Mouse (Mus musculus) kidney, adult 9 months (tissue): ENCODE measurements around the gene Mllt11.

Experiments
- DNase-seq: peaks from one replicate; pipeline ENCODE4 v3.0.0; 2022

Mllt11 gene

DNA sequence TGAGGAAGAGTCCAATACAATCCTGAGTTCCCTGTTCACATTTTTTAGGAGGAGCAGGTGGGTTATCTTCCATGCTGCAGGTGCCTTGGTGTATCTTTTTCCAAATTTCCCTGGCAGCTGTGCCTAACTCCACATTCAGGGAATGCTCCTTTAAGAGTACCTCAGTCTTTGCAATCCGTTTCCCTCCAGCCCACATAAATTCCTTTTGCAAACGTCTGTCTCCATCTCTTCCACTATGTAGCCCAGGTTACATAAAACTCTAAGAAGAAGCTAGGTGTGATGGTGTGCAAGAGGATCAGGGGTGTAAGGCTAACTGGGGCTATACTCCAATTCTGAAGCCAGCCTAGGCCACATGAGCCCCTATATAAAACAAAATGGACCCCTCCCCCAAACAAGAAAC is 11.1 kb upstream of the Mllt11 start:
- DNase-seq, result no peak

DNA sequence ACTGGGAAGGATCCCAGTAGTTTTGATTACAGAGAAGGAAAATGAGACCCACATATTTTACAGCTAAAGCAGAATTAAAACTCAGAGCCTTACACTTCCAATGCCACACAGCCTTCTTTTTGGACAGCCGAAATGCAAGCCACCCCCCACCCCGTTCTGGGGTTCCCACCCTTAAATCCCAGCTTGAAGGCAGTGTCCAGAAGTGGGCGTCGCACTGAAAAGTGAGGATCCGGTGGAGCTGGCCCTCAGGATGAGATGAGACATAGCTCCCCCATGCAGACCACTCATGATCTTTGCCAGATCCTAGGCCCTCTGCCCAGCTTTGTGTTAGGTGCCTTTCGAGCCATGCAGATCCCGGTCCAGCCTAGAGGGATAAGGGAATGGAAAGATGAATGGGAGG is 9.5 kb upstream of the Mllt11 start, which contains the start of gene Gm128:
TSS of gene Gm128 (minus strand) at position 101 of the 400 bp plus-strand sequence.
- no peak for DNase-seq

DNA sequence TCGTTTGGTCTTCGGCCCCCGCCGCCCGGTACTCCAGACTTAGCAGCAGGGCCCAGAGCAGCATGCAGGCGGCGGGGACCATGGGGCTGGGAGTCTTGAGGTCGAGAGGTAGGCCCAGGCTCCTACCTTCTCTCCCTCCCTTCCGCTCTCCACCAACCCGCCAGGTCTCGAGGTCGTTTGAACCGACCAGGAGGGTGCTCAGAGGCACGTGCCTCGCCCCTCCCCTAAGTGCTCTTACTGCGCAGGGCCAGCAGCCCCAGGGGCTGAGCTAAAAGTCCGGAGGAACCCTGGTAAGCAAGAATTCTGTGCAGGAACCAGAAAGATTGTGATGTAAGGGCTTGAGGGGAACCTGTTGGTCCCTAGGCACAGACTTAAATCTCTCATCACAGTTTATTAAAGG is 8.9 kb upstream of the Mllt11 start:
- DNase-seq, result no peak

GRCm38 (mm10) chr3:95239971-95240370 is 8.0 kb upstream of the Mllt11 start:
- DNase-seq, result no peak

DNA sequence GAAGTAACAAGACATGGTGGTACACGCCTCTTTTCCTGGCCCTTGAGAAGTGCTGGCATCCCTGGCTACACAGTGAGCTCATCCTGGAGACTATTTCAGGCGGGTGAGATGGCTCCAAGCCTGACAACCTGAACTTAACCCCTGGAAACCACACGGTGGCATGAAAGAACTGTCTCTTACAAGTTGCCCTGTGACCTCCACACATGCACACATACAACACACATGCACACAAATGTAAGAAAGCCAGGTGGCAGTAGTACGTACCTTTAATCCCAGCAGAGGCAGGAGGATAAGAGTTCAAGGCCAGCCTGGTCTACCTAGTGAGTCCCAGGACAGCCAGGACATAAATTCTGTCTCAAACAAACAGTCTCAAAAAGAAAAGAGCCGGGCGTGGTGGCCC is 7.1 kb upstream of the Mllt11 start:
- no peak for DNase-seq

DNA sequence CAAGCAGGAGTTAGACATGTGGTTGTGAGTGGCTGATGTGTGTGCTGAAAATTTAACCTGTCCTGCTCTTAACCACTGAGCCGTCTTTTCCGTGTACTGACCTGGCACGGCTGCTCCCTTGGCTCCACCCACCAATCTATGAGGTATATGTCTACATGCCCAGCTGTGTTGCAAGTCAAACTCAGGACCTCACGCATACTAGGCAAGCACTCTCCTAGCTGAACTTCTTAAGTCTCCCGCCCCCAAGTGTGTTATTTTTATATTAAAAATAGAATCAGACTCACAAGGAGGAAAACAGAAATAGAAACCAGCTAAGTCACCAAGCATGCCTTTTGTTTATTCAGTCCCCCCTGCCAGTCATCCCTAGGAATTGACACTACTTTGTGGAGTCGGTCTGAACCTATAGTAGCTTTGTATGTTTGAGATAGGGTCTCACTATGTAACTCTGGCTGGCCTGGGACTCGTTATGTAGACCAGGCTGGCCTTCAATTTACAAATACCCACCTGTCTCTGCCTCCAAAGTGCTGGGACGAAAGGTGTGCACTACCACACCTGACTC is 5.6 kb upstream of the Mllt11 start:
- DNase-seq, result no peak

DNA sequence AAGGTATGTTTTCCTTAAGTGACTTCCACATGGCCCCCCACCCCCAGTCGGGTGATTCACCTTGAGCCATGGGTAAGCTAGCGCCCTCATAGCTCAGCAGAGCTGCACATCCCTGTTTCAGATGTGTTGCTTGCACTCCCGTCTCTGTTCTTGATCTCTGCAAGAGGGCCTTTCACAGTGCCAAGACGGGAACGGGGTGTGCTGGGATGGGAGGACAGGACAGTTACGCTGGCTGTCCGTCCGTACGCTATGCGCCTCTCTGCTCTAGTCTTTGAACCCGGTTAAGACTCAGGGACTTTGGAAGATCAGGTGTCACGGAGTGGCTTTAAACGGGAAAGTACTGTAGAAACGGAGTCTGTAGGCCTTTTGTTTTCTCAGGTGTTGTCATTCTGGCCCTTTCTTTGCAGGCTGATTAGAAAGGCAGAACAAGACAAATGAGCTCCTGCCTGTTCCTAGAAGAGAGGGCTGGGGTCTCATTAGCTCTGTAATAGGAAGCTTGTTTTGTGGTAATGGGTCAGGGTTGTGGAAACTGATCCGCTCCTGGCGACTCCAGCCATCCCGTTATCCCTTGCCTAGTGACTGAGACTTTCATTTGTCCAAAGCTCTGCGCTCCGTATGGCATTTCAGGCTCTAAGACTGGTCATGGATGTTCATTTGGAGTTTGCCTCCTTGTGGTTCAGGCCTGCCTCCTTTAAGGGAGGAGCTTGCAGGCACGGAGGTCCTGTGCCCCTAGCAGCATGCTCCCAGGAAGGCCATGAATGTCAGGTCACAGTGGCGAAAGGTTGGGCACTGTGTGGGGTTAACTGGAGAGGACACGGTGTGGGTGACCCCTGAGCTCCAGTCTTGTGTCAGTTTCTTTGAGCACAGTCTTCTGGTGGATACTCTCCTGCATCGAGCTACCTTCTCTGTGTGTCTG is 3.7 kb upstream of the Mllt11 start:
- DNase-seq, result peak; percentile 51

- peak; percentile 65 for DNase-seq
These were observed 1.5 kb upstream of the Mllt11 start for GRCm38 (mm10) chr3:95233303-95233980.

GRCm38 (mm10) chr3:95232771-95233170 is 800 bp upstream of the Mllt11 start:
- DNase-seq, result peak; percentile 82

DNA sequence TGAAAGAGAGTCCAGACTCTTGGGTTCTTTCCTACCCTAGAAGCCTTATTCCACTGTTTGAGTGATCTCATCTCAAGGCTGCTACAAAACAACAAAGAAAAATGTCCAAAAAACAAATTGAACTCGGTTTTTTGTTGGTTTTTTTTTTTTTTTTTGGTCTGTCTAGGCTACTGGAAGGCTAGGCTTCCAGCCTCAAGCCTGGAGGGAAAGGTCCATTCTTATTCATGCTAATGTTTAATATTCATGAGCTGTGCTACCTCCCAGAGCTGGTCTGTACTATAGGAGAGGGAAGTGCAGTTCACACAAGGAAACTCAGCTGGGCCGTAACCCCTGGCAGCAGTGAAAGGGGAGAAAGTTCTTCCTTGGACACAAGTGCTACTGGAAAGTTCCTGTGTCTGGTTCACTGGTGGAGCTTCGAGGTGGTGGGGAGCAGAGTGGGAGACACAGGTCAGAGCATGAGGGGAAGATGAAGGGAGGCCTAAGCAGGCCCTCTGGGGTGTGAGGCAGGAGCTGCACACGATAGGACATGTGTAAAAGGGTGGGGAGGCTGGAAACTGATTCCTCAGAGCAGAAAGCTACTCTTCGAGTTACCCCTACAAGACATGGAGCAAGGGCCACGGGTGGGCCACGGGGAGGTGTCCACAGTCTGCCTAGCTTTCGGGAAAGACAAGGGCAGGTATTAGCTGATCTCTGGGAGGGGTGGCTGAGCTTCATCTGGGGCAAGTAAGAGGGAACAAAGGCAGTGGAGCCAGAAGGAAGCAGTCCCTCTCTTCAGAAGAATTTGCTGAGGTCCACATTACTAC is 1.3 kb downstream of the Mllt11 start:
- DNase-seq, result peak; percentile 70

- peak; percentile 84 for DNase-seq
These were observed 2.0 kb downstream of the Mllt11 start for GRCm38 (mm10) chr3:95229781-95230494.

DNA sequence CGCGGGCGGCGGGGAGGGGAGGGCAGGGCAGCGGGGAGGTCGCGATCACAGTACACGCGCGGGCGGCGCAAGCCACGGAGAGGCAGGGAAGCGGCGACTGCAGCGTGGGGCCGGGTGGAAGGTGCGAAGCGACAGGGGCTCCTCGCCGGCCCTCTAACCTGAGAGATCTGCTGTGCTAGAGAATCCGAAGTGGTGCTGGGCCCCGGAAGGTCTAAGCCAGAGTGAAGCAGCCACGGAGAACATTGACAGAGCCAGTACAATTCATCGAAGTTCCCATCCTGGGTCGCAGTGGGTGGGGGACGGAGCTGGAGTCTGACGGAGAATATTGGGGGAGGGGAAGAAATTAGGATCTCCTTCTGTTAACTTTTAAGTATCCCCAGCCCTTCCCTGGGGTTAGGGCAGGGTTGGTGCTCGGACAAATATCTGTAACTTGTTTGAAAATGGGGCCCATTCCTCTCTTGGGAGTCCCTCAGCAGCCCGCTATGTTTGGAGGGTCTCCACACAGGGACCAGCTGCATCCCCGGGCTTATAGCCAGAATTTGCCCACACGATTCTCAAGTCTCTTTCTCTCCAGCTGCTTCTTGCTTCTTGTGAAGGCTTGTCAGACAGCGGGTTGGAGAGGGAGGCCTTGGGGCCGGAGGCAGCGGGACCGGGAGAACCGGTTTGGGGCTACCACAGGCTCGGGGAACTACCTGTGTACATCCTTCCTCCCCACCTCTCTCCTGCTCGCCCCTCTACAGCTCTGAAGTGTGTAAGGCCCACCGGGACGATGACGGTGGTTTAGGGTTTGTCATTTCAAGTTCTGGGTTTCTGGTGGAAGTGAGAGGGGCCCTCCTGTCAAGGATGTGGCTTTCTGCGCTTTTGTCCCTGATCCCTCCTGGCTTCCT is 2.8 kb downstream of the Mllt11 start:
- peak; percentile 63 for DNase-seq

GRCm38 (mm10) chr3:95228148-95228893 is 3.6 kb downstream of the Mllt11 start, which contains the start of gene Cdc42se1:
Cdc42se1 (plus strand) TSS chr3:95228732.
- peak; percentile 87 for DNase-seq

DNA sequence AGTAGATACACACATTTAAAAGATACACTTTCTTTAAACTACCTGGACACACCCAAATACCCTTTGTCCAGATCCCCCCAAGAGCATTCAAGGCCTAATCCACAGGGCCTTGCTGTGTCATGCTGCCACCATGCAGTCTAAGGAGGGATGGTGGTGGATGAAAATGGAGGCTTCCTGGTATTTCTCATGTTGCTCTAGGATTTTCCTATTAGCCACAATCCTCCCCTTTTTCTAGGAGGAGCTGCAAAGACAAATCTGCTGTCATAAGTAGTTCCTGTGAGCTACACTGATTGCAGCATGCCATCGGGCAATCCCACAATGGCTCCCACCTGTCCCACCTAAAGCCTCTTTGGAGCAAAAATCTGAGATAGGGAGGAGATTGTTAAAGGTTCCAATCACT is 4.8 kb downstream of the Mllt11 start:
- no peak for DNase-seq

GRCm38 (mm10) chr3:95224295-95224694 is 7.7 kb downstream of the Mllt11 start:
- peak; percentile 78 for DNase-seq

GRCm38 (mm10) chr3:95223041-95223440 is 8.9 kb downstream of the Mllt11 start:
- DNase-seq, result no peak

DNA sequence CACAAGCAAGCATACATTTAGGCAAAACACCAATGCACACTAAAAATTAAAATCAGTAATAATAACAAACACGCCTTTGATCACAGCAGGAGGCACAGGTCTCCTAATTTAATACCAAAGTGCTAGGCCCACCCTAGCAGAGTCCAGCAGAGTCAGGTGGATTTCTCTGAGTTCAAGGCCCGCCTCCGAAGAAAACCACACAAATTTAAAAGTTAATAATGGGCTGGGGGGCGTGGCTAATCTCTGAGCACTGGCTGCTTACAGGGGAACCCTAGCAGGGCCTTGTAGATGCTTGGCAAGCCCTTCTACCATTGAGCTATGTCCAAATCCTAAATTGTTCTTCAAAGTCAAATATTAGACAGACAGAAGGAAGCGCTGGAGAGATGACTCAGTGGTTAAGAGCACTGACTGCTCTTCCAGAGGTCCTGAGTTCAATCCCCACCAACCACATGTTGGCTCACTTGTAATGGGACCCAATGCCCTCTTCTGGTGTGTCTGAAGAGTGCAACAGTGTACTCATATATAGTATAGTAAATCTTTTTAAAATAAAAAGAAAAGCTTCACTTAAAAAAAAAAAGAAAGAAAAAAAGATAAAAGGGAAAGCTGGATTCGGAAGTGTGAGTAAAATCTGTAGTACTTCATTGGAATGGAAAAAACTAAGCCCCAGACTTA is 13.4 kb downstream of the Mllt11 start:
- DNase-seq, result peak; percentile 75

DNA sequence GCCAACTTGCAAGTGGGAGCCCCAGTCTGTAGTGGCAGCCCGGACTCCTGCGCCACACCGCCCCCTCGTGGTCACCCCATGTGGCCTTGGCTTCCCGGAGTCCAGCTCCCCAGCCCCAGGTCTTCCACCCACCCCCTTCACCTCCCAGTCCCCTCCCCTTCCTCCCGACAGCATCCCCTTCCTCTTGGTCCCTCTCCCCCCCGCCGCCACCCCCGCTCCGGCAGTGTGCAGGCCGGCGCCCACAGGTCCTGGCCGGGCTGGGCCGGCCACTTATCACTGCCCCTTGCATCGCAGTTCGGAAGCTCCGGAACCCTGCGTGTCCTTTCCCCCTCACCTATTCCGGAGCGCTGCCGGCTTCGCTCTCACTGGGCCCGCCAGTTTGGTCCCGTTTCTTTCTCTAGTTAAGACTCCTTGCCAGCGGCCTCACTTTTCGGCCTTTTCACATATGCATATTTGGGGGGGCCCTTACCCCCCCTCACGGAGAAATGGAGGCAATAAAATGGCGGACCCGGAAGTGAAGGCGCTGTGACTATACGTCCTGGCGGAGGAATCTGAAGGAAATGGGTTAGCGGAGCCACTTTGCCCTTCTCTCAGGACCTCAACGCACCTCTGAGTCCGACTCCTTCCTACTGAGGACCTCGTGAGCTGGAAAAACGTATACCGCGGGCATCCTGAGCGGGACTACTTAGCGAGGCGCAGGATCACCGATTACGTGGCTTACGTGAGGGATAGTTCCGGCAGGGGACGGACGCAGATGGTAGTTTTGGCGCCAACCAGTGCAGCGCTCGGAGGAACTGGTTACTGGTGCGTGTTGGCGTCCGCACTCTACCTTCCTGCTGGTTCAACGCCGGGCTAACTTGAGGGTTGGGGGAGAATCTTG is 14.5 kb downstream of the Mllt11 start, which contains the start of gene Gabpb2:
TSS of gene Gabpb2 (minus strand) at position 662 of the 880 bp plus-strand sequence.
- DNase-seq, result peak; percentile 97
